Mouse (Mus musculus): ENCODE measurements around the gene Olfr556.
"Not testable (repeated sequence)": the region's sequence is repeated elsewhere in the genome, so short reads cannot be mapped to it uniquely, and the experiment has no call there.

Gene Olfr556

GRCm38 (mm10) chr7:102664599-102664998 is at the start of gene Olfr556:
Gene Olfr556 (plus strand): TSS chr7:102664899.
- no peak for DNase-seq (ENCODE audit: low spot score)

- no peak for DNase-seq (ENCODE audit: low spot score)
Observed at GRCm38 (mm10) chr7:102618118-102618517, 46.6 kb upstream of the Olfr556 start, which contains the start of gene Olfr553. Gene Olfr553 (minus strand): TSS chr7:102618218.

- DNase-seq (ENCODE audit: low spot score) = peak; percentile 54
Observed at GRCm38 (mm10) chr7:102619608-102620007, 45.1 kb upstream of the Olfr556 start.

GRCm38 (mm10) chr7:102620368-102620767 is 44.3 kb upstream of the Olfr556 start:
- DNase-seq (ENCODE audit: low spot score) = not testable (repeated sequence)

- DNase-seq (ENCODE audit: low spot score) = peak; percentile 66
Observed at GRCm38 (mm10) chr7:102636665-102637064, 28.0 kb upstream of the Olfr556 start.

GRCm38 (mm10) chr7:102638132-102638531 is 26.6 kb upstream of the Olfr556 start, which contains the start of gene Olfr554:
Gene Olfr554 (plus strand): TSS chr7:102638432.
- no peak for DNase-seq (ENCODE audit: low spot score)

GRCm38 (mm10) chr7:102644945-102645344 is 19.8 kb upstream of the Olfr556 start:
- DNase-seq (ENCODE audit: low spot score) = not testable (repeated sequence)

GRCm38 (mm10) chr7:102658523-102658922 is 6.2 kb upstream of the Olfr556 start, which contains the start of gene Olfr555:
Gene Olfr555 (plus strand): TSS chr7:102658823.
- DNase-seq (ENCODE audit: low spot score) = no peak

- no peak for DNase-seq (ENCODE audit: low spot score)
Observed at GRCm38 (mm10) chr7:102665378-102665777, 679 bp downstream of the Olfr556 start.

- no peak for DNase-seq (ENCODE audit: low spot score)
Observed at GRCm38 (mm10) chr7:102676225-102676624, 11.5 kb downstream of the Olfr556 start.

- no peak for DNase-seq (ENCODE audit: low spot score)
Observed at GRCm38 (mm10) chr7:102681916-102682315, 17.2 kb downstream of the Olfr556 start.

- DNase-seq (ENCODE audit: low spot score) = peak; percentile 95
Observed at GRCm38 (mm10) chr7:102686944-102687501, 22.3 kb downstream of the Olfr556 start, which contains the start of gene Trim68. Gene Trim68 (minus strand): TSS chr7:102687327.

GRCm38 (mm10) chr7:102695358-102696125 is 30.8 kb downstream of the Olfr556 start, which contains the start of gene Olfr557:
Gene Olfr557 (plus strand): TSS chr7:102695910.
- peak; percentile 19 for DNase-seq (ENCODE audit: low spot score)

- no peak for DNase-seq (ENCODE audit: low spot score)
Observed at GRCm38 (mm10) chr7:102698461-102698860, 33.8 kb downstream of the Olfr556 start.

- no peak for DNase-seq (ENCODE audit: low spot score)
Observed at GRCm38 (mm10) chr7:102701915-102702314, 37.2 kb downstream of the Olfr556 start, which contains the start of gene Olfr558. Gene Olfr558 (plus strand): TSS chr7:102702215.

- DNase-seq (ENCODE audit: low spot score) = no peak
Observed at GRCm38 (mm10) chr7:102718970-102719369, 54.3 kb downstream of the Olfr556 start, which contains the start of gene Olfr33. Gene Olfr33 (minus strand): TSS chr7:102719070.
